Mouse (Mus musculus): ENCODE data around the gene H2al1m. TPM values are rescaled to one million over a fixed set of nuclear protein-coding genes. Genes with fewer than 3 reads are reported as not detected.
"Not testable (repeated sequence)": the region's sequence is repeated elsewhere in the genome, so short reads cannot be mapped to it uniquely, and the experiment has no call there.

Gene H2al1m
- polyA plus RNA-seq (2014; fragmentation: Nextera tagmentation; extraction: Ambion mirVana), result 0.45 TPM in 1 of 2 replicates, not detected in the other

- H3K4me1 ChIP-seq (ENCODE audit: control insufficient read depth, insufficient read depth, low read length); H3K9ac ChIP-seq (replicated peaks; ENCODE audit: low read length); H3K27ac ChIP-seq (replicated peaks; ENCODE audit: low read depth, low read length); H3K36me3 ChIP-seq (ENCODE audit: control insufficient read depth, insufficient read depth, low read length); H3K4me3 ChIP-seq (replicated peaks; ENCODE audit: low read depth, low read length); H3K27me3 ChIP-seq (ENCODE audit: control insufficient read depth, insufficient read depth, low read length); H3K4me2 ChIP-seq (ENCODE audit: low read length); ATAC-seq (ENCODE audit: low FRiP score, low TSS enrichment); H3K9me3 ChIP-seq (ENCODE audit: control insufficient read depth, low read length); DNase-seq: not testable (repeated sequence)
- WGBS, result no CpG with 5 or more reads among the region's 1 CpGs
Observed at GRCm38 (mm10) chrX:9283464-9283863, at the start of gene H2al1m. H2al1m (plus strand) TSS chrX:9283764.

GRCm38 (mm10) chrX:9240737-9241591, 42.6 kb upstream of the H2al1m start:
- Histone ChIP-seq H3K9me3 (ENCODE audit: control insufficient read depth, low read length) (no peaks in the 10 kb centered on the region), H3K4me2 (ENCODE audit: low read length) (no peak overlapping the region), H3K4me3 (replicated peaks; ENCODE audit: low read depth, low read length) (no peak overlapping the region), H3K4me1 (ENCODE audit: control insufficient read depth, insufficient read depth, low read length) (no peaks in the 10 kb centered on the region), H3K27ac (replicated peaks; ENCODE audit: low read depth, low read length) (no peak overlapping the region), H3K9ac (replicated peaks; ENCODE audit: low read length) (no peak overlapping the region), H3K36me3 (ENCODE audit: control insufficient read depth, insufficient read depth, low read length) (no peaks in the 10 kb centered on the region), H3K27me3 (ENCODE audit: control insufficient read depth, insufficient read depth, low read length) (no peaks in the 10 kb centered on the region)
- WGBS, result 77% methylated on average over 5 of the region's 5 CpGs
- DNase-seq, result no peak
- no peak for ATAC-seq (ENCODE audit: low FRiP score, low TSS enrichment)

- no peaks in the 10 kb centered on the region for H3K9me3 ChIP-seq (ENCODE audit: control insufficient read depth, low read length)
- H3K27ac ChIP-seq (replicated peaks; ENCODE audit: low read depth, low read length), result peak overlapping the region; percentile 33; the same call in 1 of the 2 replicates
- WGBS, result 59% methylated on average over 8 of the region's 8 CpGs
- no peak for ATAC-seq (ENCODE audit: low FRiP score, low TSS enrichment)
- H3K36me3 ChIP-seq (ENCODE audit: control insufficient read depth, insufficient read depth, low read length), result no peaks in the 10 kb centered on the region
- no peak overlapping the region for H3K4me3 ChIP-seq (replicated peaks; ENCODE audit: low read depth, low read length)
- H3K4me1 ChIP-seq (ENCODE audit: control insufficient read depth, insufficient read depth, low read length), result no peaks in the 10 kb centered on the region
- no peaks in the 10 kb centered on the region for H3K27me3 ChIP-seq (ENCODE audit: control insufficient read depth, insufficient read depth, low read length)
- H3K4me2 ChIP-seq (ENCODE audit: low read length), result no peak overlapping the region
- H3K9ac ChIP-seq (replicated peaks; ENCODE audit: low read length), result no peak overlapping the region
- peak; percentile 42 for DNase-seq
Observed at GRCm38 (mm10) chrX:9243381-9243864, 40.1 kb upstream of the H2al1m start.

GRCm38 (mm10) chrX:9244603-9245336, 38.8 kb upstream of the H2al1m start:
- DNase-seq (peak; percentile 56), ATAC-seq (ENCODE audit: low FRiP score, low TSS enrichment) (peak; percentile 53)
- Histone ChIP-seq H3K27ac (replicated peaks; ENCODE audit: low read depth, low read length) (peak overlapping the region; percentile 70), H3K4me1 (ENCODE audit: control insufficient read depth, insufficient read depth, low read length) (no peaks in the 10 kb centered on the region), H3K4me3 (replicated peaks; ENCODE audit: low read depth, low read length) (no peak overlapping the region), H3K27me3 (ENCODE audit: control insufficient read depth, insufficient read depth, low read length) (no peaks in the 10 kb centered on the region), H3K36me3 (ENCODE audit: control insufficient read depth, insufficient read depth, low read length) (no peaks in the 10 kb centered on the region), H3K4me2 (ENCODE audit: low read length) (no peak overlapping the region), H3K9ac (replicated peaks; ENCODE audit: low read length) (no peak overlapping the region), H3K9me3 (ENCODE audit: control insufficient read depth, low read length) (no peaks in the 10 kb centered on the region)
- 60% methylated on average over 12 of the region's 12 CpGs for WGBS

- H3K9me3 ChIP-seq (ENCODE audit: control insufficient read depth, low read length), result no peaks in the 10 kb centered on the region
- H3K36me3 ChIP-seq (ENCODE audit: control insufficient read depth, insufficient read depth, low read length), result no peaks in the 10 kb centered on the region
- DNase-seq (peak; percentile 61), ATAC-seq (ENCODE audit: low FRiP score, low TSS enrichment) (peak; percentile 37; the same call in 1 of the 2 replicates)
- no peak overlapping the region for H3K9ac ChIP-seq (replicated peaks; ENCODE audit: low read length)
- H3K4me2 ChIP-seq (ENCODE audit: low read length), result no peak overlapping the region
- 44% methylated on average over 5 of the region's 5 CpGs for WGBS
- H3K27me3 ChIP-seq (ENCODE audit: control insufficient read depth, insufficient read depth, low read length), result no peaks in the 10 kb centered on the region
- no peak overlapping the region for H3K27ac ChIP-seq (replicated peaks; ENCODE audit: low read depth, low read length)
- no peaks in the 10 kb centered on the region for H3K4me1 ChIP-seq (ENCODE audit: control insufficient read depth, insufficient read depth, low read length)
- no peak overlapping the region for H3K4me3 ChIP-seq (replicated peaks; ENCODE audit: low read depth, low read length)
Observed at GRCm38 (mm10) chrX:9248911-9249310, 34.7 kb upstream of the H2al1m start.

GRCm38 (mm10) chrX:9253990-9254389, 29.6 kb upstream of the H2al1m start:
- no peak overlapping the region for H3K9ac ChIP-seq (replicated peaks; ENCODE audit: low read length)
- H3K36me3 ChIP-seq (ENCODE audit: control insufficient read depth, insufficient read depth, low read length), result no peaks in the 10 kb centered on the region
- 84% methylated on average over 10 of the region's 10 CpGs for WGBS
- H3K27ac ChIP-seq (replicated peaks; ENCODE audit: low read depth, low read length), result no peak overlapping the region
- no peak overlapping the region for H3K4me3 ChIP-seq (replicated peaks; ENCODE audit: low read depth, low read length)
- H3K9me3 ChIP-seq (ENCODE audit: control insufficient read depth, low read length), result no peaks in the 10 kb centered on the region
- H3K4me1 ChIP-seq (ENCODE audit: control insufficient read depth, insufficient read depth, low read length), result no peaks in the 10 kb centered on the region
- H3K27me3 ChIP-seq (ENCODE audit: control insufficient read depth, insufficient read depth, low read length), result no peaks in the 10 kb centered on the region
- no peak for ATAC-seq (ENCODE audit: low FRiP score, low TSS enrichment)
- DNase-seq, result no peak
- H3K4me2 ChIP-seq (ENCODE audit: low read length), result no peak overlapping the region

GRCm38 (mm10) chrX:9254901-9255300, 28.7 kb upstream of the H2al1m start:
- no peaks in the 10 kb centered on the region for H3K9me3 ChIP-seq (ENCODE audit: control insufficient read depth, low read length)
- DNase-seq (no peak), ATAC-seq (ENCODE audit: low FRiP score, low TSS enrichment) (no peak)
- no peak overlapping the region for H3K27ac ChIP-seq (replicated peaks; ENCODE audit: low read depth, low read length)
- H3K4me1 ChIP-seq (ENCODE audit: control insufficient read depth, insufficient read depth, low read length), result no peaks in the 10 kb centered on the region
- H3K4me2 ChIP-seq (ENCODE audit: low read length), result no peak overlapping the region
- H3K4me3 ChIP-seq (replicated peaks; ENCODE audit: low read depth, low read length), result no peak overlapping the region
- no peaks in the 10 kb centered on the region for H3K27me3 ChIP-seq (ENCODE audit: control insufficient read depth, insufficient read depth, low read length)
- 96% methylated on average over 3 of the region's 3 CpGs for WGBS
- H3K9ac ChIP-seq (replicated peaks; ENCODE audit: low read length), result no peak overlapping the region
- H3K36me3 ChIP-seq (ENCODE audit: control insufficient read depth, insufficient read depth, low read length), result no peaks in the 10 kb centered on the region

- H3K9me3 ChIP-seq (ENCODE audit: control insufficient read depth, low read length), result no peaks in the 10 kb centered on the region
- WGBS, result 67% methylated on average over 5 of the region's 5 CpGs
- no peak within 1 kb of the TSS for H3K27ac ChIP-seq (replicated peaks; ENCODE audit: low read depth, low read length)
- no peak within 1 kb of the TSS for H3K9ac ChIP-seq (replicated peaks; ENCODE audit: low read length)
- no peak within 1 kb of the TSS for H3K4me2 ChIP-seq (ENCODE audit: low read length)
- ATAC-seq (ENCODE audit: low FRiP score, low TSS enrichment), result no peak
- no peaks in the 10 kb centered on the region for H3K27me3 ChIP-seq (ENCODE audit: control insufficient read depth, insufficient read depth, low read length)
- no peaks in the 10 kb centered on the region for H3K36me3 ChIP-seq (ENCODE audit: control insufficient read depth, insufficient read depth, low read length)
- DNase-seq, result no peak
- no peaks in the 10 kb centered on the region for H3K4me1 ChIP-seq (ENCODE audit: control insufficient read depth, insufficient read depth, low read length)
- H3K4me3 ChIP-seq (replicated peaks; ENCODE audit: low read depth, low read length), result no peak within 1 kb of the TSS
Observed at GRCm38 (mm10) chrX:9256766-9257165, 26.8 kb upstream of the H2al1m start, which contains the start of gene Gm14862. Gm14862 (minus strand) TSS chrX:9256899.

Measured in midbrain, embryonic 14.5 days (tissue).